In the genomic region with DNA sequence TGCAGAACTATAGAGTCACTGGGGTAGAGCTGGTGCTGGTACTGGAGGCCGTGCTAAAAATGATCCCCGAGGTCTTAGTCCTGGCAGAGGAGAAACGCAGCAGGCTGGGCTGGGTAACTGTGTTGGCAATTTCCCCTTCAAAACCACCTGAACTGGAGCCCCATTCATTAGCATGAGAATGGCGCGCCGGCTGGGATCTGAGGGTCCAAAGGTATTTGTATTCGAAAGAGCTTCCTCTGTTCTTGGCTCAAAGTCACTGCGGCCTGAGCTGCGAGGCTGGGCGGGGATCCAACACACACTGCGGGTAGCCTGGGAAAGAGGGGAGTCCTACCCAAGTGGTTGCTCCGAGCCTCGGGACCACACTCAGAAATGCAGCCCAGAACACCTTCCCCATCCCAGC, we compare ENCODE assay signal across 9 mouse cellular contexts. TPM values are rescaled to one million over a fixed set of nuclear protein-coding genes. Genes with fewer than 3 reads are reported as not detected.
DNase-seq lines count a peak whose midpoint lies in the region; ATAC-seq and TF ChIP-seq lines count a peak whose summit lies in the region.
"Had no signal": no experiment of that assay in that cellular context is flagged by ENCODE, and none has a peak within 500 bp of the region (broad histone marks: within the 10 kb centered on the region; RNA-seq: fewer than 3 reads in every experiment).

No protein-coding gene starts in this region.

- H3K4me3 ChIP-seq in heart, postnatal 0 days (ENCODE audit: low read depth, low read length) = no peak overlapping the region
- no peak overlapping the region for H3K4me3 ChIP-seq in heart, adult 2 months
- H3K4me3 ChIP-seq in hindbrain, postnatal 0 days (ENCODE audit: low read length) = no peak overlapping the region
- H3K4me3 ChIP-seq in midbrain, embryonic 12.5 days = no peak overlapping the region

- no peak for ATAC-seq in heart, postnatal 0 days (ENCODE audit: insufficient read depth, low read depth)
- ATAC-seq in hindbrain, postnatal 0 days = peak; percentile 63
- no peak for ATAC-seq in midbrain, embryonic 12.5 days (ENCODE audit: low FRiP score, low read depth)

- no peak for TF ChIP-seq CTCF in heart, postnatal 0 days (IDR thresholded peaks at IDR 0.05; ENCODE audit: low read depth)
- TF ChIP-seq CTCF in heart, adult 2 months (IDR thresholded peaks at IDR 0.05) = no peak
- no peak for TF ChIP-seq CTCF in hindbrain, postnatal 0 days (IDR thresholded peaks at IDR 0.05; ENCODE audit: low read depth)

- TF ChIP-seq EP300 in heart, postnatal 0 days (IDR thresholded peaks at IDR 0.05; ENCODE audit: low read depth) = no peak
- no peak for TF ChIP-seq EP300 in heart, adult 2 months (IDR thresholded peaks at IDR 0.05; ENCODE audit: insufficient read depth, low read depth, low read length)

- 0 out of 2 replicates have a peak overlapping the region, but pooled peaks have one; percentile 5 for H3K4me2 ChIP-seq in heart, postnatal 0 days (ENCODE audit: low read depth, low read length)
- H3K4me2 ChIP-seq in hindbrain, postnatal 0 days (ENCODE audit: low read depth, low read length) = peak overlapping the region; percentile 6; the same call in 1 of the 2 replicates
- peak overlapping the region; percentile 30 for H3K4me2 ChIP-seq in midbrain, embryonic 12.5 days (replicated peaks)

- WGBS in heart, postnatal 0 days = 22% methylated on average over 13 of the region's 13 CpGs
- 23% methylated on average over 13 of the region's 13 CpGs for WGBS in heart, adult 2 months
- WGBS in hindbrain, postnatal 0 days = 8% methylated on average over 13 of the region's 13 CpGs
- WGBS in midbrain, embryonic 12.5 days = 6% methylated on average over 13 of the region's 13 CpGs

- intact Hi-C loops in heart, adult 2 months (cut with DNase I) = loop anchor here (5.0 kb wide), 1 partner anchor 43 kb away; no protein-coding TSS in a partner anchor

- no peaks in the 10 kb centered on the region for H3K9me3 ChIP-seq in heart, postnatal 0 days (replicated peaks; ENCODE audit: control insufficient read depth, low read length)
- no peaks in the 10 kb centered on the region for H3K9me3 ChIP-seq in hindbrain, postnatal 0 days (ENCODE audit: low read length)
- no peaks in the 10 kb centered on the region for H3K9me3 ChIP-seq in midbrain, embryonic 12.5 days
- H3K9me3 ChIP-seq: G1E had no signal

- H3K79me2 ChIP-seq in heart, adult 2 months (replicated peaks; ENCODE audit: control insufficient read depth, insufficient read depth, low read length) = no peaks in the 10 kb centered on the region

- H3K27me3 ChIP-seq in heart, postnatal 0 days (ENCODE audit: control insufficient read depth, insufficient read depth, low read length) = no peaks in the 10 kb centered on the region
- no peaks in the 10 kb centered on the region; the same call in 1 of the 2 replicates for H3K27me3 ChIP-seq in heart, adult 2 months (ENCODE audit: control insufficient read depth, insufficient read depth, low read length)
- H3K27me3 ChIP-seq in hindbrain, postnatal 0 days (ENCODE audit: insufficient read depth, low read length) = no peaks in the 10 kb centered on the region
- peaks cover 7% of the 10 kb centered on the region; the same call in 1 of the 2 replicates for H3K27me3 ChIP-seq in midbrain, embryonic 12.5 days

- no peak overlapping the region for H3K27ac ChIP-seq in heart, postnatal 0 days (ENCODE audit: low read depth)
- no peak overlapping the region for H3K27ac ChIP-seq in heart, adult 2 months
- H3K27ac ChIP-seq in hindbrain, postnatal 0 days = no peak overlapping the region
- H3K27ac ChIP-seq in midbrain, embryonic 12.5 days (replicated peaks) = peak overlapping the region; percentile 52

- no peak for DNase-seq in heart, postnatal 0 days (ENCODE audit: low spot score)
- DNase-seq in heart, adult 2 months = no peak
- peak; percentile 78 to 79 for DNase-seq in cerebellum, postnatal 14 days
- DNase-seq in hindbrain, postnatal 0 days (ENCODE audit: low spot score) = peak; percentile 79
- DNase-seq in adrenal gland, adult 18-20 months (ENCODE audit: low spot score in 2 of 2) = no peak
- no peak for DNase-seq in B cell, adult 2 months
- DNase-seq in lung, postnatal 36 days = no peak

- no peaks in the 10 kb centered on the region for H3K36me3 ChIP-seq in heart, postnatal 0 days (replicated peaks; ENCODE audit: control insufficient read depth, insufficient read depth, low read length)
- H3K36me3 ChIP-seq in heart, adult 2 months (ENCODE audit: control insufficient read depth, insufficient read depth, low read length) = no peaks in the 10 kb centered on the region
- no peaks in the 10 kb centered on the region for H3K36me3 ChIP-seq in hindbrain, postnatal 0 days (ENCODE audit: insufficient read depth, low read length)
- no peaks in the 10 kb centered on the region for H3K36me3 ChIP-seq in midbrain, embryonic 12.5 days
- H3K36me3 ChIP-seq: G1E had no signal

- TF ChIP-seq POLR2A in heart, adult 2 months (IDR thresholded peaks at IDR 0.05; ENCODE audit: insufficient read depth, low read depth, low read length) = no peak

- H3K9ac ChIP-seq in heart, postnatal 0 days (replicated peaks; ENCODE audit: low read depth, low read length) = no peak overlapping the region
- H3K9ac ChIP-seq in heart, adult 2 months (ENCODE audit: low read depth, low read length) = no peak overlapping the region
- H3K9ac ChIP-seq in hindbrain, postnatal 0 days (replicated peaks; ENCODE audit: low read length) = no peak overlapping the region
- no peak overlapping the region for H3K9ac ChIP-seq in midbrain, embryonic 12.5 days (replicated peaks)

- peaks cover 16% of the 10 kb centered on the region for H3K4me1 ChIP-seq in heart, postnatal 0 days (ENCODE audit: control insufficient read depth, insufficient read depth)
- H3K4me1 ChIP-seq in heart, adult 2 months (ENCODE audit: control insufficient read depth, insufficient read depth, low read length) = no peaks in the 10 kb centered on the region
- H3K4me1 ChIP-seq in hindbrain, postnatal 0 days (ENCODE audit: insufficient read depth, low read length) = peaks cover 15% of the 10 kb centered on the region
- H3K4me1 ChIP-seq in midbrain, embryonic 12.5 days = peaks cover 36% of the 10 kb centered on the region

RNA-seq across cellular contexts. Expression of a gene that starts 32.6 kb away (rescaled TPM):
- total RNA-seq in heart, postnatal 0 days (2014; rRNA removed; ENCODE audit: low replicate concordance) = 9.6 and 13.6 TPM in 2 replicates
- polyA plus RNA-seq in heart, postnatal 0 days (2015; fragmentation: Nextera tagmentation; extraction: Ambion mirVana) = 0.77 and 0.80 TPM in 2 replicates
- total RNA-seq in heart, adult 2 months (2021) = 10 to 100 TPM; 23.6 to 26.1 TPM
- 13.4 and 17.2 TPM in 2 replicates for polyA plus RNA-seq in heart, adult 2 months (2012; rRNA removed)
- 106 and 127 TPM in 2 replicates for total RNA-seq in hindbrain, postnatal 0 days (2014; rRNA removed)
- polyA plus RNA-seq in hindbrain, postnatal 0 days (2015; fragmentation: Nextera tagmentation; extraction: Ambion mirVana) = 7.4 and 8.7 TPM in 2 replicates
- 3.4 and 3.5 TPM in 2 replicates for polyA plus RNA-seq in midbrain, embryonic 12.5 days (2016; fragmentation: Nextera tagmentation; extraction: Ambion mirVana)
- 10 to 100 TPM; 10.6 to 12.0 TPM for total RNA-seq in adrenal gland, adult 18-20 months (2021)
- polyA plus RNA-seq: G1E had no signal

Comparison
In these comparisons a context has a peak if more than half of its experiments do, and no peak if none do; other contexts are left out.
1. DNase-seq: peak in cerebellum, postnatal 14 days (2 of 2) and hindbrain, postnatal 0 days (single experiment); none in heart, postnatal 0 days (single experiment), heart, adult 2 months (0 of 2), adrenal gland, adult 18-20 months (0 of 2), B cell, adult 2 months (0 of 2) and lung, postnatal 36 days (single experiment).
2. Peak in every context shown above with its lines, with median percentiles within 50 percentile points of each other: H3K4me2 ChIP-seq.